Mouse (Mus musculus): ENCODE results near the gene Lhfpl2. TPM values are rescaled to one million over a fixed set of nuclear protein-coding genes. Genes with fewer than 3 reads are reported as not detected.

Gene Lhfpl2
- polyA plus RNA-seq, 1 experiment from 2014 or later, result 19.1 TPM

GRCm38 (mm10) chr13:94185631-94186030 lies 128.0 kb downstream of the Lhfpl2 start:
- no peak overlapping the region for H3K9ac ChIP-seq
- no peaks in the 10 kb centered on the region for H3K36me3 ChIP-seq
- H3K4me1 ChIP-seq, result no peaks in the 10 kb centered on the region; the same call in 1 of the 2 replicates
- no peak overlapping the region for H3K4me2 ChIP-seq
- no peak for ATAC-seq (ENCODE audit: insufficient read depth, low FRiP score, low read depth)
- 83% methylated on average over 5 of the region's 6 CpGs for WGBS
- H3K27ac ChIP-seq, result no peak overlapping the region
- H3K4me3 ChIP-seq (replicated peaks), result no peak overlapping the region
- no peaks in the 10 kb centered on the region for H3K9me3 ChIP-seq
- no peaks in the 10 kb centered on the region for H3K27me3 ChIP-seq (replicated peaks)

DNA sequence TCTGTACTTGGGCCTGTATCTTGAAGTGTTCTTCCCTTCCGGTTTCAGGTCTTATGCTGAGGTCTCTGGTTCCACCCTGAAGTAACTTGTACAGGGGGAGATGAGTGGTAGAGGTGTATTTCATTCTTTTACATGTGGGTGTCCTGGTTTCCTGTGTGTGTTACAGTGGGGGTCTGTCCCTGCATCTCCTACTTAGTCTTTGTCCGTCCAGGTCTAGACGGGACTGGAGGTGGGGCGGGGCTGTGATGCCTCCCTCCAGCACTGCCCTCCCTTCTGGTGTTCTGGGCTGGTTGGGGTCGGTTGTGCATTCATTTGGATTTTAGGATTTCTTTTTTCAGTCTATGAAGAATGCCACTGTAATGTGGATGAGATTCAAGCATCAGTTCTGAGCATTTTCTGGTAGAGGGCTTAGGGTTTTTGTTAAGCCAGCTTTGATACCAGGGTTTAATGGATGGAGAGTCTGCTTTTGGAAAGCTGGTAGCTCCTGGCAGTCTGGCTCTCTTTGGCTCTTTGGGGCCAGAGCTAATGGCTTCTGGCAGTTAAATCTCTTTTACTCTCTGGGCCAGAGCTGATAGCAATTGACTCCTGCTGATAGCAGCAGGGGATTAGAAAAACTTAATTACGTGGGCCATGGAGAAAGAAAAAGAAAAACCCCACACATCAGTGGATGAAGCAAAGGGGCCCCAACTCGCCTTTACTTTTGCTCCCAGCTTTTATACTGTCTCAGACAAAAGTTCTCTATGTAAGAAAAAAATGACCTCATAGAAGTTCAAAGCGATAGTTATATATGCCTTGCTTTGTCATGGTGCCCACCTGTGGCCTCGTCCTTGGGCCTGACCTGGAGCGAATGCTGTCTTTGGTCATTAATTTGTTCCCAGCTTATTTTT lies 130.8 kb downstream of the Lhfpl2 start:
- Histone ChIP-seq H3K27ac (no peak overlapping the region), H3K4me2 (no peak overlapping the region), H3K36me3 (no peaks in the 10 kb centered on the region), H3K9ac (no peak overlapping the region), H3K4me1 (no peaks in the 10 kb centered on the region; the same call in 1 of the 2 replicates), H3K4me3 (replicated peaks) (no peak overlapping the region), H3K9me3 (no peaks in the 10 kb centered on the region), H3K27me3 (replicated peaks) (no peaks in the 10 kb centered on the region)
- 67% methylated on average over 10 of the region's 10 CpGs for WGBS
- no peak for ATAC-seq (ENCODE audit: insufficient read depth, low FRiP score, low read depth)

DNA sequence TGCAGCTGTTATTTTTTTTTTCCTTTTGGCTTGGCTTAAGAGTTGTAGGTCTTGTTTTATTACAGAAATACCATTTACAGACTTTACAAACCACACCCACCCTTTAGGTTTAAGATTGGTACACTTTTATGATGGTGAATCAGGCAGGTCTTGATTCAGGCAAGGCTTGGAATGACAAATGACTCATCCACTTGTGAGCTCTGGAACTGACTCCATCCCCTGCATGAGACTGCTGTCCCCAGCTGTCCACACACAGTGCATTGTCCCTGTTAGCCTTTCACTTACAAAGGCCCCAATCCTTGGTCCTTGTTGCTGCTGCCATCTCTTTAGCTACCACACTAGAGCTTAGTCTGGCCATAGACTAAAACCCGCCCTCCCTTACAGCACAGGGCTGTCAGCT lies 132.8 kb downstream of the Lhfpl2 start:
- ATAC-seq (ENCODE audit: insufficient read depth, low FRiP score, low read depth), result no peak
- no peak overlapping the region for H3K9ac ChIP-seq
- no peaks in the 10 kb centered on the region for H3K36me3 ChIP-seq
- H3K4me3 ChIP-seq (replicated peaks), result no peak overlapping the region
- WGBS, result 84% methylated on average over 1 of the region's 1 CpGs
- H3K27ac ChIP-seq, result 0 out of 2 replicates have a peak overlapping the region, but pooled peaks have one; percentile 12
- H3K27me3 ChIP-seq (replicated peaks), result no peaks in the 10 kb centered on the region
- H3K9me3 ChIP-seq, result no peaks in the 10 kb centered on the region
- H3K4me2 ChIP-seq, result no peak overlapping the region
- no peaks in the 10 kb centered on the region for H3K4me1 ChIP-seq

GRCm38 (mm10) chr13:94193227-94193626 lies 135.6 kb downstream of the Lhfpl2 start:
- no peaks in the 10 kb centered on the region for H3K27me3 ChIP-seq (replicated peaks)
- no peak for ATAC-seq (ENCODE audit: insufficient read depth, low FRiP score, low read depth)
- 87% methylated on average over 4 of the region's 4 CpGs for WGBS
- no peaks in the 10 kb centered on the region for H3K36me3 ChIP-seq
- H3K4me3 ChIP-seq (replicated peaks), result no peak overlapping the region
- no peak overlapping the region for H3K4me2 ChIP-seq
- no peaks in the 10 kb centered on the region for H3K9me3 ChIP-seq
- H3K9ac ChIP-seq, result no peak overlapping the region
- H3K27ac ChIP-seq, result no peak overlapping the region
- H3K4me1 ChIP-seq, result no peaks in the 10 kb centered on the region

DNA sequence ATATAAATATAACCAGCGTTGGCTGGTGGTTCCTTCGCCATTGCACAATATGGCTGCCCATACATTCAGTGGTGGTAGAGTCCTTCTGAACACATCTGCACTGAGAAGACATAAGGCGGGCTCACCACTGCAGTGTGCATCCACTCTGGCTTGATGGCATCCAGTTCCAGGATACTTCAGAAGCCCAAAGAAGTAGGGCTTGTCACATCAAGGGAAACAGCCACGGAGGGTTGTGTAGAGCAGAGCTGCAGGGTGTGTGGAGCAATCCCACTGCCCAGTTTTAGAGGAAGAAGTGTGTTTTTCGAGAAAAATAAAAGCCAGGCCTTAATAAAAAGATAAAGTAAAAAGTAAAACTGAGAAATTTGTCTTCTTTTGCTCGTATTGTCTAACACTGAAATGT lies 141.0 kb downstream of the Lhfpl2 start:
- Histone ChIP-seq H3K27ac (no peak overlapping the region), H3K36me3 (no peaks in the 10 kb centered on the region), H3K9me3 (no peaks in the 10 kb centered on the region), H3K4me2 (no peak overlapping the region), H3K4me1 (no peaks in the 10 kb centered on the region), H3K27me3 (replicated peaks) (no peaks in the 10 kb centered on the region), H3K9ac (no peak overlapping the region), H3K4me3 (replicated peaks) (no peak overlapping the region)
- 87% methylated on average over 6 of the region's 6 CpGs for WGBS
- ATAC-seq (ENCODE audit: insufficient read depth, low FRiP score, low read depth), result no peak

GRCm38 (mm10) chr13:94199829-94200228 lies 142.2 kb downstream of the Lhfpl2 start:
- Histone ChIP-seq H3K9ac (no peak overlapping the region), H3K4me2 (no peak overlapping the region), H3K4me1 (no peaks in the 10 kb centered on the region), H3K27ac (no peak overlapping the region), H3K4me3 (replicated peaks) (no peak overlapping the region), H3K36me3 (no peaks in the 10 kb centered on the region), H3K27me3 (replicated peaks) (no peaks in the 10 kb centered on the region), H3K9me3 (no peaks in the 10 kb centered on the region)
- 36% methylated on average over 8 of the region's 8 CpGs for WGBS
- no peak for ATAC-seq (ENCODE audit: insufficient read depth, low FRiP score, low read depth)

- ATAC-seq (ENCODE audit: insufficient read depth, low FRiP score, low read depth), result peak; percentile 39; the same call in 1 of the 2 replicates
Observed at GRCm38 (mm10) chr13:94205234-94205633, 147.6 kb downstream of the Lhfpl2 start.

GRCm38 (mm10) chr13:94207973-94208372 lies 150.4 kb downstream of the Lhfpl2 start:
- H3K27me3 ChIP-seq (replicated peaks), result no peaks in the 10 kb centered on the region
- H3K4me1 ChIP-seq, result no peaks in the 10 kb centered on the region
- H3K9ac ChIP-seq, result no peak overlapping the region
- peaks cover 8% of the 10 kb centered on the region for H3K36me3 ChIP-seq
- H3K9me3 ChIP-seq, result no peaks in the 10 kb centered on the region
- H3K27ac ChIP-seq, result no peak overlapping the region
- ATAC-seq (ENCODE audit: insufficient read depth, low FRiP score, low read depth), result no peak
- H3K4me3 ChIP-seq (replicated peaks), result no peak overlapping the region
- H3K4me2 ChIP-seq, result no peak overlapping the region
- 94% methylated on average over 16 of the region's 16 CpGs for WGBS

More at GRCm38 (mm10) chr13:94205234-94205633, 147.6 kb downstream of the Lhfpl2 start:
- no peak overlapping the region for H3K27ac ChIP-seq
- no peaks in the 10 kb centered on the region for H3K27me3 ChIP-seq (replicated peaks)
- H3K9ac ChIP-seq, result no peak overlapping the region
- H3K4me2 ChIP-seq, result no peak overlapping the region
- H3K36me3 ChIP-seq, result peaks cover 8% of the 10 kb centered on the region
- H3K4me1 ChIP-seq, result no peaks in the 10 kb centered on the region
- 9% methylated on average over 6 of the region's 6 CpGs for whole genome bisulfite sequencing
- H3K4me3 ChIP-seq (replicated peaks), result no peak overlapping the region
- no peaks in the 10 kb centered on the region for H3K9me3 ChIP-seq

DNA sequence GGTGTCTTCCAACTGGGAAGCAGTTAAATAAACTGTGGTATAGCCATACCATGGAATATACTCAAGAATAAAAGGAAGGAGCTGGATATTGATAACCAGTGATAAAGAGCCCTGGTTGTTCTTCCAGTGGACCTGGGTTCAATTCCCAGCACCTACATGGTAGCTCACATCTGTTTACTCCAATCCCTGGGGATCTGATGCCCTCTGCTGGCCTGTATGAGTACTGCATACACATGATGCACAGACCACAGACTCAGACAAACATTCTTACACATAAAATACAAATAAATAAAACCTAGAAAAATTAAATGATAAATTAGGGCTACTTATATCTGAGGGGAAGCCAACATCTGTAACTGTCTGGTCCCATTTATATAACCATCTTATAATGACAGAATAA lies 151.3 kb downstream of the Lhfpl2 start:
- no peak overlapping the region for H3K4me2 ChIP-seq
- H3K36me3 ChIP-seq, result peaks cover 8% of the 10 kb centered on the region
- H3K9ac ChIP-seq, result no peak overlapping the region
- no peak overlapping the region for H3K4me3 ChIP-seq (replicated peaks)
- H3K27me3 ChIP-seq (replicated peaks), result no peaks in the 10 kb centered on the region
- no peak for ATAC-seq (ENCODE audit: insufficient read depth, low FRiP score, low read depth)
- no peaks in the 10 kb centered on the region for H3K4me1 ChIP-seq
- H3K9me3 ChIP-seq, result no peaks in the 10 kb centered on the region
- H3K27ac ChIP-seq, result no peak overlapping the region

DNA sequence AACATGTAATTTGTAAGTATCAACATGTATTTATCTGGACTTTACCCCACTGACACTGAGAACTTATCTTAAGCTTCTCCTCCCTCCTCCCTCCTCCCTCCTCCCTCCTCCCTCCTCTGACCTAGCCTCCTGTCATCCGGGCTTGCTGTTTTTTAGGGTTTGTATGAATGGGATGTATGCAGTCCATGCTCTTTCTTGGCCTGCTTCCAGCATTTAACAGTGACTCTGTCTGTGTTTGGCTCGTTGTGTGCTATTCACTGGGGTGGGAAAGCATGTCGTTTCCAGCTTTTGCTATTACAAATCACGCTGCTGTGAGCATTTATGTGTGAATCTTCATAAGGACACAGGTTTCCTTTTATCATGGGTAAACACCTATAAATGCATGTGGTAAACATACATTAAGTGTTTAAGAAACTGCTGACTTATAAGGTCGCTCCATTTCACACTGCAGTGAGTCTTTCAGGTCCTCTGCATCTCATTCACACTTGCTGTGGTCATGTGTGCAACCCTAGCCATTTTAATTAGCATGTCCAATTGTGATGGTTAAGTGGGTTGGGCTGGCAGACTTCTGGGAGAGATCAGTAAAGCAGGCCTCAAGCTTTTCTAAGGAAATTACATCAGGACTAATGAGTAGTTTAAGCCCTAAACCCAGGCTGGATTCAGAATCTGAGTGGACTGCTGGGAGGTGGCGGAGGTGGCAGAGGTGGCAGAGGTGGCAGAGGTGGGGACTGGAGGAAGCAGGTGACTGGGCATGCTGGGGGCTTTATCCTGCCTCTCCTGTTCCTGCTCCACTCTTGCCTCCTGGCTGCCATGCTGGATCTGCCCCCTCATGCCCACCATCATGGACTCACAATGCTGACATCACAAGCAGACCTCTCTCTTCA lies 153.9 kb downstream of the Lhfpl2 start:
- H3K36me3 ChIP-seq, result peaks cover 8% of the 10 kb centered on the region
- no peaks in the 10 kb centered on the region for H3K27me3 ChIP-seq (replicated peaks)
- H3K27ac ChIP-seq, result no peak overlapping the region
- WGBS, result 53% methylated on average over 6 of the region's 6 CpGs
- H3K4me3 ChIP-seq (replicated peaks), result no peak overlapping the region
- no peaks in the 10 kb centered on the region for H3K9me3 ChIP-seq
- ATAC-seq (ENCODE audit: insufficient read depth, low FRiP score, low read depth), result no peak
- no peaks in the 10 kb centered on the region for H3K4me1 ChIP-seq
- H3K9ac ChIP-seq, result no peak overlapping the region
- H3K4me2 ChIP-seq, result no peak overlapping the region

- no peaks in the 10 kb centered on the region for H3K4me1 ChIP-seq
- no peak overlapping the region for H3K9ac ChIP-seq
- no peak overlapping the region for H3K4me3 ChIP-seq (replicated peaks)
- peaks cover 8% of the 10 kb centered on the region for H3K36me3 ChIP-seq
- no peak overlapping the region for H3K4me2 ChIP-seq
- no peaks in the 10 kb centered on the region for H3K27me3 ChIP-seq (replicated peaks)
- no peaks in the 10 kb centered on the region for H3K9me3 ChIP-seq
- no peak overlapping the region for H3K27ac ChIP-seq
- no peak for ATAC-seq (ENCODE audit: insufficient read depth, low FRiP score, low read depth)
- 91% methylated on average over 2 of the region's 2 CpGs for WGBS
Observed at GRCm38 (mm10) chr13:94212179-94212578, 154.6 kb downstream of the Lhfpl2 start.

- no peak overlapping the region for H3K4me3 ChIP-seq (replicated peaks)
- H3K27ac ChIP-seq, result no peak overlapping the region
- H3K9me3 ChIP-seq, result no peaks in the 10 kb centered on the region
- no peak for ATAC-seq (ENCODE audit: insufficient read depth, low FRiP score, low read depth)
- no peak overlapping the region for H3K4me2 ChIP-seq
- no peaks in the 10 kb centered on the region for H3K4me1 ChIP-seq
- WGBS, result 90% methylated on average over 2 of the region's 2 CpGs
- H3K9ac ChIP-seq, result no peak overlapping the region
- H3K27me3 ChIP-seq (replicated peaks), result no peaks in the 10 kb centered on the region
- H3K36me3 ChIP-seq, result peaks cover 8% of the 10 kb centered on the region
Observed at GRCm38 (mm10) chr13:94212716-94213115, 155.1 kb downstream of the Lhfpl2 start.

Data from stomach, embryonic 15.5 days (tissue).